8 mouse cellular contexts compared by ENCODE assay signal in the genomic region with DNA sequence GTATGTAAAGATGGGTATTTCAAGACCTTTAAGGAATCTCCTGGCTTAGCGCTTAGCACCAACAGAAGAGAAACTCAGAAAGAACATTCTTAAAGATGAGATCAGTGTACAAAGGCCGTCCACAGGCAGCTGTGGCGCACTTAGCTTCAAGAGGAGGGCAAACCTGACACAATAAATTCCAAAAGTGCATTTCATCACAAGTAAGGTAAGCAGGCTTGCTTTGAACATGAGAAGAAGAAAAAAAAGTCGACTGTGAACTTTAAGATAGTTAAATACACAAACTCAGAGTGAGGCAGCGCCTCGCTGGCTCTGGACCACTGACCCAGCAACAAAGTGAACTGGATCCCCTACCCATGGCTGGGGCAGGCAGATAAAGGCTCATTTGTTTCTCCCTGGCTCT. TPM values are rescaled to one million over a fixed set of nuclear protein-coding genes. Genes with fewer than 3 reads are reported as not detected.
DNase-seq lines count a peak whose midpoint lies in the region; ATAC-seq and TF ChIP-seq lines count a peak whose summit lies in the region.
"Had no signal": no experiment of that assay in that cellular context is flagged by ENCODE, and none has a peak within 500 bp of the region (broad histone marks: within the 10 kb centered on the region; RNA-seq: fewer than 3 reads in every experiment).

No protein-coding gene starts in this region.

- H3K4me1 ChIP-seq in liver, postnatal 0 days (ENCODE audit: insufficient read depth): 0 out of 2 replicates have a peak, but pooled peaks cover 5% of the 10 kb centered on the region
- peaks cover 19% of the 10 kb centered on the region for H3K4me1 ChIP-seq in liver, embryonic 12.5 days
- peaks cover 6% of the 10 kb centered on the region for H3K4me1 ChIP-seq in forebrain, embryonic 11.5 days (replicated peaks; ENCODE audit: control insufficient read depth, insufficient read depth, low read length)
- 0 out of 2 replicates have a peak, but pooled peaks cover 3% of the 10 kb centered on the region for H3K4me1 ChIP-seq in hindbrain, postnatal 0 days (ENCODE audit: insufficient read depth, low read length)
- peaks cover 6% of the 10 kb centered on the region; the same call in 1 of the 2 replicates for H3K4me1 ChIP-seq in neural tube, embryonic 14.5 days (ENCODE audit: control insufficient read depth, insufficient read depth, low read length)

- 0 out of 2 replicates have a peak overlapping the region, but pooled peaks have one; percentile 1 for H3K9ac ChIP-seq in liver, postnatal 0 days (replicated peaks)
- no peak overlapping the region for H3K9ac ChIP-seq in liver, embryonic 12.5 days
- peak overlapping the region; percentile 4; the same call in 1 of the 2 replicates for H3K9ac ChIP-seq in forebrain, embryonic 11.5 days (ENCODE audit: low read length)
- no peak overlapping the region for H3K9ac ChIP-seq in hindbrain, postnatal 0 days (replicated peaks; ENCODE audit: low read length)
- 0 out of 2 replicates have a peak overlapping the region, but pooled peaks have one; percentile 11 for H3K9ac ChIP-seq in neural tube, embryonic 14.5 days (replicated peaks; ENCODE audit: low read depth, low read length)
- H3K9ac ChIP-seq: liver, embryonic 15.5 days had no signal

- no peak overlapping the region for H3K27ac ChIP-seq in liver, postnatal 0 days (ENCODE audit: low read depth)
- no peak overlapping the region for H3K27ac ChIP-seq in liver, embryonic 12.5 days
- peak overlapping the region; percentile 67 for H3K27ac ChIP-seq in forebrain, embryonic 11.5 days (ENCODE audit: low read depth, low read length)
- H3K27ac ChIP-seq in hindbrain, postnatal 0 days: peak overlapping the region; percentile 70
- H3K27ac ChIP-seq in neural tube, embryonic 14.5 days (ENCODE audit: low read depth, low read length): peak overlapping the region; percentile 72
- no peak overlapping the region for H3K27ac ChIP-seq in left cerebral cortex, adult 2 months
- H3K27ac ChIP-seq: liver, embryonic 15.5 days had no signal

- TF ChIP-seq CTCF in liver, postnatal 0 days (IDR thresholded peaks at IDR 0.05; ENCODE audit: low read depth): no peak
- TF ChIP-seq CTCF in hindbrain, postnatal 0 days (IDR thresholded peaks at IDR 0.05; ENCODE audit: low read depth): no peak
- no peak for TF ChIP-seq CTCF in left cerebral cortex, adult 2 months (IDR thresholded peaks at IDR 0.05)

- DNase-seq in liver, postnatal 0 days: no peak
- no peak for DNase-seq in forebrain, embryonic 11.5 days (ENCODE audit: low spot score)
- DNase-seq in hindbrain, postnatal 0 days (ENCODE audit: low spot score): no peak
- no peak for DNase-seq in left cerebral cortex, adult 2 months (ENCODE audit: extremely low spot score in 1 of 2, low spot score in 2 of 2)
- DNase-seq in urinary bladder, postnatal 36 days (ENCODE audit: low spot score in 2 of 2): no peak

- intact Hi-C loops in left cerebral cortex, adult 2 months (cut with DNase I): no loop called here

- H3K27me3 ChIP-seq in liver, postnatal 0 days (ENCODE audit: insufficient read depth, low read length): no peaks in the 10 kb centered on the region
- peaks cover 15% of the 10 kb centered on the region; the same call in 1 of the 2 replicates for H3K27me3 ChIP-seq in liver, embryonic 12.5 days (replicated peaks)
- no peaks in the 10 kb centered on the region for H3K27me3 ChIP-seq in forebrain, embryonic 11.5 days (ENCODE audit: control insufficient read depth, insufficient read depth, low read length)
- no peaks in the 10 kb centered on the region for H3K27me3 ChIP-seq in hindbrain, postnatal 0 days (ENCODE audit: insufficient read depth, low read length)
- no peaks in the 10 kb centered on the region for H3K27me3 ChIP-seq in neural tube, embryonic 14.5 days (ENCODE audit: control insufficient read depth, insufficient read depth, low read length)

- no peak for TF ChIP-seq EP300 in liver, postnatal 0 days (IDR thresholded peaks at IDR 0.05; ENCODE audit: low read depth)

- H3K9me3 ChIP-seq in liver, postnatal 0 days (ENCODE audit: low read length): no peaks in the 10 kb centered on the region
- no peaks in the 10 kb centered on the region for H3K9me3 ChIP-seq in liver, embryonic 12.5 days (replicated peaks)
- H3K9me3 ChIP-seq in forebrain, embryonic 11.5 days (ENCODE audit: control insufficient read depth, low read length): no peaks in the 10 kb centered on the region
- H3K9me3 ChIP-seq in hindbrain, postnatal 0 days (ENCODE audit: low read length): no peaks in the 10 kb centered on the region
- no peaks in the 10 kb centered on the region for H3K9me3 ChIP-seq in neural tube, embryonic 14.5 days (ENCODE audit: control insufficient read depth, low read length)
- H3K9me3 ChIP-seq: liver, embryonic 15.5 days had no signal

- no peaks in the 10 kb centered on the region for H3K36me3 ChIP-seq in liver, postnatal 0 days (replicated peaks; ENCODE audit: insufficient read depth, low read length)
- H3K36me3 ChIP-seq in liver, embryonic 12.5 days: no peaks in the 10 kb centered on the region
- no peaks in the 10 kb centered on the region for H3K36me3 ChIP-seq in forebrain, embryonic 11.5 days (ENCODE audit: control insufficient read depth, insufficient read depth, low read length)
- H3K36me3 ChIP-seq in hindbrain, postnatal 0 days (ENCODE audit: insufficient read depth, low read length): no peaks in the 10 kb centered on the region
- no peaks in the 10 kb centered on the region for H3K36me3 ChIP-seq in neural tube, embryonic 14.5 days (ENCODE audit: control insufficient read depth, insufficient read depth, low read length)
- H3K36me3 ChIP-seq: liver, embryonic 15.5 days had no signal

- H3K4me3 ChIP-seq in liver, postnatal 0 days (ENCODE audit: low read depth, low read length): no peak overlapping the region
- H3K4me3 ChIP-seq in liver, embryonic 12.5 days: no peak overlapping the region
- no peak overlapping the region for H3K4me3 ChIP-seq in forebrain, embryonic 11.5 days (ENCODE audit: low read depth, low read length)
- H3K4me3 ChIP-seq in hindbrain, postnatal 0 days (ENCODE audit: low read length): no peak overlapping the region
- no peak overlapping the region for H3K4me3 ChIP-seq in neural tube, embryonic 14.5 days (ENCODE audit: low read depth, low read length)
- no peak overlapping the region for H3K4me3 ChIP-seq in left cerebral cortex, adult 2 months
- H3K4me3 ChIP-seq: liver, embryonic 15.5 days had no signal

- no peak for ATAC-seq in liver, postnatal 0 days
- ATAC-seq in liver, embryonic 12.5 days: no peak
- ATAC-seq in forebrain, embryonic 11.5 days (replicated peaks; ENCODE audit: low FRiP score): no peak; the same call in 1 of the 2 replicates
- no peak; the same call in 1 of the 2 replicates for ATAC-seq in hindbrain, postnatal 0 days
- ATAC-seq in neural tube, embryonic 14.5 days (ENCODE audit: low read depth): no peak

- WGBS in liver, postnatal 0 days (ENCODE audit: insufficient replicate concordance): 54% methylated on average over 6 of the region's 6 CpGs
- 54% methylated on average over 6 of the region's 6 CpGs for WGBS in liver, embryonic 12.5 days (ENCODE audit: insufficient replicate concordance)
- WGBS in forebrain, embryonic 11.5 days: 34% methylated on average over 6 of the region's 6 CpGs
- 31% methylated on average over 6 of the region's 6 CpGs for WGBS in hindbrain, postnatal 0 days
- WGBS in neural tube, embryonic 14.5 days: 41% methylated on average over 6 of the region's 6 CpGs

- H3K4me2 ChIP-seq in liver, postnatal 0 days (ENCODE audit: low read depth, low read length): no peak overlapping the region
- H3K4me2 ChIP-seq in liver, embryonic 12.5 days: no peak overlapping the region
- H3K4me2 ChIP-seq in forebrain, embryonic 11.5 days (ENCODE audit: low read depth, low read length, severe bottlenecking): peak overlapping the region; percentile 8
- 0 out of 2 replicates have a peak overlapping the region, but pooled peaks have one; percentile 6 for H3K4me2 ChIP-seq in hindbrain, postnatal 0 days (ENCODE audit: low read depth, low read length)
- H3K4me2 ChIP-seq in neural tube, embryonic 14.5 days (ENCODE audit: low read depth, low read length): peak overlapping the region; percentile 20; the same call in 1 of the 2 replicates
- H3K4me2 ChIP-seq: liver, embryonic 15.5 days had no signal

RNA-seq across cellular contexts. Expression of a gene that starts 4.0 kb away (rescaled TPM):
- 0.13 and 0.29 TPM in 2 replicates for polyA plus RNA-seq in liver, postnatal 0 days (2015; fragmentation: Nextera tagmentation; extraction: Ambion mirVana)
- 0.51 and 0.63 TPM in 2 replicates for polyA plus RNA-seq in liver, embryonic 12.5 days (2016; fragmentation: Nextera tagmentation; extraction: Ambion mirVana)
- polyA plus RNA-seq in forebrain, embryonic 11.5 days (2014; fragmentation: Nextera tagmentation; extraction: Ambion mirVana): 12.5 and 14.1 TPM in 2 replicates
- total RNA-seq in hindbrain, postnatal 0 days (2014; rRNA removed): 7.4 TPM in 2 replicates
- 11.8 and 14.6 TPM in 2 replicates for polyA plus RNA-seq in hindbrain, postnatal 0 days (2015; fragmentation: Nextera tagmentation; extraction: Ambion mirVana)
- polyA plus RNA-seq in neural tube, embryonic 14.5 days (2014; fragmentation: Nextera tagmentation; extraction: Ambion mirVana): 13.4 and 14.2 TPM in 2 replicates
- 10 to 100 TPM; 13.0 to 13.3 TPM for total RNA-seq in left cerebral cortex, adult 2 months (2021)

RNA-seq across cellular contexts. Expression of a gene that starts 13.3 kb away (rescaled TPM):
- polyA plus RNA-seq in liver, postnatal 0 days (2015; fragmentation: Nextera tagmentation; extraction: Ambion mirVana): 1.1 and 1.8 TPM in 2 replicates
- 3.2 and 4.0 TPM in 2 replicates for polyA plus RNA-seq in liver, embryonic 12.5 days (2016; fragmentation: Nextera tagmentation; extraction: Ambion mirVana)
- polyA plus RNA-seq in forebrain, embryonic 11.5 days (2014; fragmentation: Nextera tagmentation; extraction: Ambion mirVana): 3.4 and 4.6 TPM in 2 replicates
- 6.5 and 7.0 TPM in 2 replicates for total RNA-seq in hindbrain, postnatal 0 days (2014; rRNA removed)
- polyA plus RNA-seq in hindbrain, postnatal 0 days (2015; fragmentation: Nextera tagmentation; extraction: Ambion mirVana): 2.5 and 2.8 TPM in 2 replicates
- 3.5 and 3.8 TPM in 2 replicates for polyA plus RNA-seq in neural tube, embryonic 14.5 days (2014; fragmentation: Nextera tagmentation; extraction: Ambion mirVana)
- 10 to 100 TPM; 11.4 to 12.3 TPM for total RNA-seq in left cerebral cortex, adult 2 months (2021)

RNA-seq across cellular contexts. Expression of a gene that starts 52.2 kb away (rescaled TPM):
- polyA plus RNA-seq in liver, postnatal 0 days (2015; fragmentation: Nextera tagmentation; extraction: Ambion mirVana): 30.6 and 34.2 TPM in 2 replicates
- polyA plus RNA-seq in liver, embryonic 12.5 days (2016; fragmentation: Nextera tagmentation; extraction: Ambion mirVana): 99.0 and 103 TPM in 2 replicates
- 92.7 and 96.0 TPM in 2 replicates for polyA plus RNA-seq in forebrain, embryonic 11.5 days (2014; fragmentation: Nextera tagmentation; extraction: Ambion mirVana)
- 96.6 and 125 TPM in 2 replicates for total RNA-seq in hindbrain, postnatal 0 days (2014; rRNA removed)
- polyA plus RNA-seq in hindbrain, postnatal 0 days (2015; fragmentation: Nextera tagmentation; extraction: Ambion mirVana): 85.1 and 86.3 TPM in 2 replicates
- polyA plus RNA-seq in neural tube, embryonic 14.5 days (2014; fragmentation: Nextera tagmentation; extraction: Ambion mirVana): 79.0 and 97.5 TPM in 2 replicates
- total RNA-seq in left cerebral cortex, adult 2 months (2021): 100 to 1,000 TPM in 1 of 2 experiments, 10 to 100 TPM in 1; 94.4 to 107 TPM

RNA-seq across cellular contexts. Expression of a gene that starts 52.3 kb away (rescaled TPM):
- polyA plus RNA-seq in liver, postnatal 0 days (2015; fragmentation: Nextera tagmentation; extraction: Ambion mirVana): 0.63 and 1.1 TPM in 2 replicates
- 3.4 and 3.6 TPM in 2 replicates for polyA plus RNA-seq in liver, embryonic 12.5 days (2016; fragmentation: Nextera tagmentation; extraction: Ambion mirVana)
- 6.0 and 6.6 TPM in 2 replicates for polyA plus RNA-seq in forebrain, embryonic 11.5 days (2014; fragmentation: Nextera tagmentation; extraction: Ambion mirVana)
- 23.0 and 24.1 TPM in 2 replicates for total RNA-seq in hindbrain, postnatal 0 days (2014; rRNA removed)
- 4.0 and 4.3 TPM in 2 replicates for polyA plus RNA-seq in hindbrain, postnatal 0 days (2015; fragmentation: Nextera tagmentation; extraction: Ambion mirVana)
- 7.2 and 7.7 TPM in 2 replicates for polyA plus RNA-seq in neural tube, embryonic 14.5 days (2014; fragmentation: Nextera tagmentation; extraction: Ambion mirVana)
- 10 to 100 TPM; 46.7 to 50.0 TPM for total RNA-seq in left cerebral cortex, adult 2 months (2021)

Comparison
In these comparisons a context has a peak if more than half of its experiments do, and no peak if none do; other contexts are left out.
1. H3K9ac ChIP-seq: peak in liver, postnatal 0 days (single experiment), forebrain, embryonic 11.5 days (single experiment) and neural tube, embryonic 14.5 days (single experiment); none in liver, embryonic 12.5 days (single experiment) and hindbrain, postnatal 0 days (single experiment).
2. H3K27ac ChIP-seq: peak in forebrain, embryonic 11.5 days (single experiment), hindbrain, postnatal 0 days (single experiment) and neural tube, embryonic 14.5 days (single experiment); none in liver, postnatal 0 days (single experiment), liver, embryonic 12.5 days (single experiment) and left cerebral cortex, adult 2 months (single experiment).
3. H3K4me2 ChIP-seq: peak in forebrain, embryonic 11.5 days (single experiment), hindbrain, postnatal 0 days (single experiment) and neural tube, embryonic 14.5 days (single experiment); none in liver, postnatal 0 days (single experiment) and liver, embryonic 12.5 days (single experiment).